In the genomic region with DNA sequence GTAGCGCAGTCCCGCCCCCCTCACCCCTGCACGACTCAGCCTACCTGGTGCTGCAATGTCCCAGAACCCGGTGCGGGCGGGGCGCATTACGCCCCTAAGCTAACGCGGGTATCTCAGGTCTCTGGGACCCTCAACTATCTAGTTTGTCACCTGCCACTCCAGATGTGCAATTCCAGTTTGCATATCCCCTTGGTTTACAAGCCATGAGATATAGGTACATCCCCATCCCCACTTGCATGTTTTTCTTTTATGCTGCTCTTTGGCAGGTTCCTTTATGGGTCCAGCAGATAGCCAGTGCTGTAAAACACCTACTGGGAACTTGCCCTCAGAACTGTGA, we compare ENCODE assay signal across 8 mouse cellular contexts. TPM values are rescaled to one million over a fixed set of nuclear protein-coding genes. Genes with fewer than 3 reads are reported as not detected.
DNase-seq lines count a peak whose midpoint lies in the region; ATAC-seq lines count a peak whose summit lies in the region.

No protein-coding gene starts in this region.

- no peak; the same call in 1 of the 2 replicates for ATAC-seq in liver, embryonic 12.5 days
- ATAC-seq in frontal cortex, adult (ENCODE audit: low TSS enrichment) = no peak

- peak overlapping the region; percentile 73 for H3K9ac ChIP-seq in liver, embryonic 12.5 days

- H3K27me3 ChIP-seq in heart, embryonic 10.5 days (ENCODE audit: insufficient read depth, poor library complexity, severe bottlenecking) = peaks cover 48% of the 10 kb centered on the region
- H3K27me3 ChIP-seq in forebrain, embryonic 10.5 days (ENCODE audit: poor library complexity, severe bottlenecking) = peaks cover 53% of the 10 kb centered on the region
- H3K27me3 ChIP-seq in liver, embryonic 12.5 days (replicated peaks) = peaks cover 56% of the 10 kb centered on the region

- 2% methylated on average over 10 of the region's 10 CpGs for WGBS in heart, embryonic 10.5 days
- 2% methylated on average over 9 of the region's 10 CpGs for WGBS in forebrain, embryonic 10.5 days
- WGBS in liver, embryonic 12.5 days (ENCODE audit: insufficient replicate concordance) = under 1% methylated on average over 9 of the region's 10 CpGs

- H3K9me3 ChIP-seq in heart, embryonic 10.5 days = no peaks in the 10 kb centered on the region
- H3K9me3 ChIP-seq in forebrain, embryonic 10.5 days = no peaks in the 10 kb centered on the region
- H3K9me3 ChIP-seq in liver, embryonic 12.5 days (replicated peaks) = no peaks in the 10 kb centered on the region

- H3K4me3 ChIP-seq in heart, embryonic 10.5 days = peak overlapping the region; percentile 83
- peak overlapping the region; percentile 67 for H3K4me3 ChIP-seq in forebrain, embryonic 10.5 days
- H3K4me3 ChIP-seq in liver, embryonic 12.5 days = peak overlapping the region; percentile 65

- peak overlapping the region; percentile 97 for H3K4me2 ChIP-seq in liver, embryonic 12.5 days

- peaks cover 25% of the 10 kb centered on the region for H3K36me3 ChIP-seq in heart, embryonic 10.5 days
- H3K36me3 ChIP-seq in forebrain, embryonic 10.5 days (replicated peaks) = peaks cover 36% of the 10 kb centered on the region
- peaks cover 12% of the 10 kb centered on the region for H3K36me3 ChIP-seq in liver, embryonic 12.5 days

- H3K4me1 ChIP-seq in heart, embryonic 10.5 days = peaks cover 64% of the 10 kb centered on the region
- peaks cover 78% of the 10 kb centered on the region for H3K4me1 ChIP-seq in forebrain, embryonic 10.5 days
- peaks cover 73% of the 10 kb centered on the region for H3K4me1 ChIP-seq in liver, embryonic 12.5 days

- peak overlapping the region; percentile 87 for H3K27ac ChIP-seq in heart, embryonic 10.5 days
- H3K27ac ChIP-seq in forebrain, embryonic 10.5 days = peak overlapping the region; percentile 91
- H3K27ac ChIP-seq in liver, embryonic 12.5 days = peak overlapping the region; percentile 15; the same call in 1 of the 2 replicates

- no peak for DNase-seq in heart, embryonic 10.5 days (ENCODE audit: low spot score)
- no peak for DNase-seq in heart, adult 11 months
- peak; percentile 91 for DNase-seq in A20 (ENCODE audit: low read depth, low spot score)
- no peak for DNase-seq in forebrain, embryonic 10.5 days (ENCODE audit: extremely low spot score, low spot score)
- DNase-seq in c-Kit-positive CD71-positive TER-119-positive erythroid progenitor cells, embryonic 14.5 days (ENCODE audit: low spot score) = no peak
- no peak for DNase-seq in urinary bladder, adult 18-20 months (ENCODE audit: low spot score in 2 of 2)

RNA-seq across cellular contexts. Expression of a gene that starts 1.0 kb away (rescaled TPM):
- 689 and 872 TPM in 2 replicates for polyA plus RNA-seq in heart, embryonic 10.5 days (2016; fragmentation: Nextera tagmentation; extraction: Ambion mirVana)
- polyA plus RNA-seq in forebrain, embryonic 10.5 days (2016; fragmentation: Nextera tagmentation; extraction: Ambion mirVana) = 495 and 498 TPM in 2 replicates
- polyA plus RNA-seq in liver, embryonic 12.5 days (2016; fragmentation: Nextera tagmentation; extraction: Ambion mirVana) = 393 and 419 TPM in 2 replicates

RNA-seq across cellular contexts. Expression of a gene that starts 1.2 kb away (rescaled TPM):
- 2.0 and 4.0 TPM in 2 replicates for polyA plus RNA-seq in heart, embryonic 10.5 days (2016; fragmentation: Nextera tagmentation; extraction: Ambion mirVana)
- polyA plus RNA-seq in forebrain, embryonic 10.5 days (2016; fragmentation: Nextera tagmentation; extraction: Ambion mirVana) = 6.8 and 7.3 TPM in 2 replicates
- 0.94 and 0.96 TPM in 2 replicates for polyA plus RNA-seq in liver, embryonic 12.5 days (2016; fragmentation: Nextera tagmentation; extraction: Ambion mirVana)

RNA-seq across cellular contexts. Expression of a gene that starts 8.7 kb away (rescaled TPM):
- 16.1 and 24.4 TPM in 2 replicates for polyA plus RNA-seq in heart, embryonic 10.5 days (2016; fragmentation: Nextera tagmentation; extraction: Ambion mirVana)
- 19.1 and 19.8 TPM in 2 replicates for polyA plus RNA-seq in forebrain, embryonic 10.5 days (2016; fragmentation: Nextera tagmentation; extraction: Ambion mirVana)
- polyA plus RNA-seq in liver, embryonic 12.5 days (2016; fragmentation: Nextera tagmentation; extraction: Ambion mirVana) = 5.7 and 6.3 TPM in 2 replicates

RNA-seq across cellular contexts. Expression of a gene that starts 23.8 kb away (rescaled TPM):
- 12.4 and 17.8 TPM in 2 replicates for polyA plus RNA-seq in heart, embryonic 10.5 days (2016; fragmentation: Nextera tagmentation; extraction: Ambion mirVana)
- polyA plus RNA-seq in forebrain, embryonic 10.5 days (2016; fragmentation: Nextera tagmentation; extraction: Ambion mirVana) = 14.4 and 18.1 TPM in 2 replicates
- 18.6 and 19.8 TPM in 2 replicates for polyA plus RNA-seq in liver, embryonic 12.5 days (2016; fragmentation: Nextera tagmentation; extraction: Ambion mirVana)

RNA-seq across cellular contexts. Expression of a gene that starts 26.4 kb away (rescaled TPM):
- 85.7 and 98.0 TPM in 2 replicates for polyA plus RNA-seq in heart, embryonic 10.5 days (2016; fragmentation: Nextera tagmentation; extraction: Ambion mirVana)
- 90.9 and 116 TPM in 2 replicates for polyA plus RNA-seq in forebrain, embryonic 10.5 days (2016; fragmentation: Nextera tagmentation; extraction: Ambion mirVana)
- polyA plus RNA-seq in liver, embryonic 12.5 days (2016; fragmentation: Nextera tagmentation; extraction: Ambion mirVana) = 22.1 and 27.3 TPM in 2 replicates

Comparison
In these comparisons a context has a peak if more than half of its experiments do, and no peak if none do; other contexts are left out.
1. H3K27ac ChIP-seq: peak in every context shown above with its lines; median percentile 91 in forebrain, embryonic 10.5 days; 87 in heart, embryonic 10.5 days; 15 in liver, embryonic 12.5 days.